Mouse (Mus musculus) liver, embryonic 14.5 days (tissue): ENCODE measurements around the gene Strn3.

Experiments used
- CTCF ChIP-seq: IDR thresholded peaks from 2 replicates; pipeline ENCODE4 v1.5.1; 2016; ENCODE audit warnings: antibody characterized with exemption, low read depth, control low read depth
- EP300 ChIP-seq: IDR thresholded peaks from 2 replicates; pipeline ENCODE4 v1.6.1; 2016; ENCODE audit warnings: antibody characterized with exemption, low read depth

DNA sequence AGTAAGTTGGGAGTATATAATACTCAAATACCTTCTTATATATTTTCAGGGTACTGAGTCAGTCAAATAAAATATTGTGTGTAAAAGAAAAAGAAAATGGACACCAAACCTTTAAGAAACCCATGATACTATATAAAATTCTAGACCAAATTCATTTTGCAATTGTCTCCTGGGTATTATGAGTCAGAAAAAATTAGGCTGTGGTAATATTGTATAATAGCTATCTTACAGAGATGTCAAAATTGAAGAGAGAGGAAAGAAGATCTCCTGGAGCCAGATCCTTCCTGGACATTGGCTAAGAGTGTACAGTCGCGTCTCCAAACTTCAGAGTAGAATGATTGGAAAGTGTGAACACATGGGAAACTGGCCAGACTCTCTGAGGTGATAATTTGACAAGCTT lies 4.5 kb upstream of the Strn3 start:
- TF ChIP-seq CTCF (no peak), EP300 (no peak)
